In the genomic region with DNA sequence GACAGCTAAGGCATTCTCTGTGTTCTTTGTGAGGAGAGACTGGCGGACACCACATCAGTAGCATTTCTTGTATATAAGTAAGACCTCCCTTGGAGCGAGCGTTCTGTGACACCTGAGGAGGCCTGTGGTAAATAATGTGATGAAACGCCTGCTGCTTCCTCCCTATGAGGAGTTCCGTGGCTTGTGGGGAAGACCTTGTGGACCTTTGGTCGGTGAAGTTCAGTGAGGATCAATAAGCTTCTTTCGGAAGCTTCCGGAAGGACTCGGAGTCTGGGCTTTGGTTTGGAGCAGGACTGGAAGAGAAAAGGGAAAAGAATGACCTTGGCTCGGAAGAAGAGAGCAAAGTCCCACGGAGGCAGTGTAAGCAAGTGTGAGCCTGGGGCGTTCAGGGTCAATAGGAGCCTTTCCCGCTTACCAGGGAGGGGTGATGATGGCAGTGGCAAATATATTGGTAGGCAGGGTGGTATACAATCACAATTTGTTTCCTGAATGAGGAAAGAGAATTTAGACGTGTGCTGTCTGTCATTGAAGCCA, we compare ENCODE assay signal across 26 mouse cellular contexts.
DNase-seq lines count a peak whose midpoint lies in the region; ATAC-seq and TF ChIP-seq lines count a peak whose summit lies in the region.
"Had no signal": no experiment of that assay in that cellular context is flagged by ENCODE, and none has a peak within 500 bp of the region (broad histone marks: within the 10 kb centered on the region; RNA-seq: fewer than 3 reads in every experiment).

No protein-coding gene starts in this region.

- no peaks in the 10 kb centered on the region for H3K79me2 ChIP-seq in heart, adult 2 months (replicated peaks; ENCODE audit: control insufficient read depth, insufficient read depth, low read length)

- peak; percentile 78 for DNase-seq in heart, adult 11 months
- no peak for DNase-seq in heart, adult 2 months
- peak; percentile 51 for DNase-seq in kidney, adult 18-20 months
- DNase-seq in kidney, postnatal 4 days = no peak
- peak; percentile 36 to 69 for DNase-seq in kidney, postnatal 25 days
- no peak for DNase-seq in liver, postnatal 0 days
- DNase-seq: adrenal gland, adult 8-10 months; adrenal gland, postnatal 25 days; cerebellum, adult 11-12 months; cerebellum, adult 8-10 months; cerebellum, postnatal 10 days; cerebellum, postnatal 36 days; embryo, embryonic 11 days; gastrocnemius, postnatal 25 days; heart, postnatal 14 days; heart, postnatal 4 days had no signal

- no peak overlapping the region for H3K4me2 ChIP-seq in kidney, embryonic 16.5 days (replicated peaks; ENCODE audit: low read depth, low read length)
- H3K4me2 ChIP-seq in liver, postnatal 0 days (ENCODE audit: low read depth, low read length) = peak overlapping the region; percentile 18; the same call in 1 of the 2 replicates
- H3K4me2 ChIP-seq in liver, embryonic 12.5 days = no peak overlapping the region
- H3K4me2 ChIP-seq: embryonic facial prominence, embryonic 13.5 days; forebrain, embryonic 12.5 days; forebrain, embryonic 15.5 days; heart, embryonic 13.5 days; hindbrain, embryonic 14.5 days had no signal

- no peak overlapping the region for H3K9ac ChIP-seq in heart, adult 2 months (ENCODE audit: low read depth, low read length)
- no peak overlapping the region for H3K9ac ChIP-seq in kidney, embryonic 16.5 days (replicated peaks; ENCODE audit: low read length)
- no peak overlapping the region for H3K9ac ChIP-seq in liver, postnatal 0 days (replicated peaks)
- no peak overlapping the region for H3K9ac ChIP-seq in liver, embryonic 12.5 days
- H3K9ac ChIP-seq: embryonic facial prominence, embryonic 13.5 days; forebrain, embryonic 12.5 days; forebrain, embryonic 15.5 days; heart, embryonic 13.5 days; hindbrain, embryonic 14.5 days had no signal

- peaks cover 4% of the 10 kb centered on the region for H3K4me1 ChIP-seq in heart, adult 2 months (ENCODE audit: control insufficient read depth, insufficient read depth, low read length)
- no peaks in the 10 kb centered on the region for H3K4me1 ChIP-seq in kidney, embryonic 16.5 days (ENCODE audit: insufficient read depth, low read length)
- H3K4me1 ChIP-seq in liver, postnatal 0 days (ENCODE audit: insufficient read depth) = no peaks in the 10 kb centered on the region
- peaks cover 5% of the 10 kb centered on the region; the same call in 1 of the 2 replicates for H3K4me1 ChIP-seq in liver, embryonic 12.5 days
- H3K4me1 ChIP-seq: embryonic facial prominence, embryonic 13.5 days; forebrain, embryonic 12.5 days; forebrain, embryonic 15.5 days; heart, embryonic 13.5 days had no signal

- no peak for TF ChIP-seq EP300 in heart, adult 2 months (IDR thresholded peaks at IDR 0.05; ENCODE audit: insufficient read depth, low read depth, low read length)
- TF ChIP-seq EP300 in liver, postnatal 0 days (IDR thresholded peaks at IDR 0.05; ENCODE audit: low read depth) = no peak

- no peak for TF ChIP-seq POLR2A in heart, adult 2 months (IDR thresholded peaks at IDR 0.05; ENCODE audit: insufficient read depth, low read depth, low read length)

- no peaks in the 10 kb centered on the region for H3K9me3 ChIP-seq in kidney, embryonic 16.5 days (ENCODE audit: low read length)
- no peaks in the 10 kb centered on the region for H3K9me3 ChIP-seq in liver, postnatal 0 days (ENCODE audit: low read length)
- no peaks in the 10 kb centered on the region for H3K9me3 ChIP-seq in liver, embryonic 12.5 days (replicated peaks)
- H3K9me3 ChIP-seq: embryonic facial prominence, embryonic 10.5 days; embryonic facial prominence, embryonic 13.5 days; forebrain, embryonic 12.5 days; forebrain, embryonic 15.5 days; heart, embryonic 13.5 days had no signal

- no peak for TF ChIP-seq CTCF in heart, adult 2 months (IDR thresholded peaks at IDR 0.05)
- TF ChIP-seq CTCF in liver, postnatal 0 days (IDR thresholded peaks at IDR 0.05; ENCODE audit: low read depth) = no peak

- ATAC-seq in kidney, embryonic 16.5 days (ENCODE audit: low FRiP score, low TSS enrichment) = no peak
- peak; percentile 20; the same call in 1 of the 2 replicates for ATAC-seq in liver, postnatal 0 days
- ATAC-seq in liver, embryonic 12.5 days = no peak
- ATAC-seq: activated CD4-positive, CD25-positive, alpha-beta regulatory T cell, adult 4 months; forebrain, embryonic 15.5 days had no signal

- intact Hi-C loops in heart, adult 2 months (cut with DNase I) = no loop called here

- no peak overlapping the region for H3K27ac ChIP-seq in heart, adult 2 months
- H3K27ac ChIP-seq in kidney, embryonic 16.5 days (ENCODE audit: low read length) = no peak overlapping the region
- peak overlapping the region; percentile 44 for H3K27ac ChIP-seq in liver, postnatal 0 days (ENCODE audit: low read depth)
- no peak overlapping the region for H3K27ac ChIP-seq in liver, embryonic 12.5 days
- H3K27ac ChIP-seq: embryonic facial prominence, embryonic 10.5 days; embryonic facial prominence, embryonic 13.5 days; forebrain, embryonic 12.5 days; forebrain, embryonic 15.5 days; heart, embryonic 13.5 days; hindbrain, embryonic 14.5 days had no signal

- H3K27me3 ChIP-seq in heart, adult 2 months (ENCODE audit: control insufficient read depth, insufficient read depth, low read length) = no peaks in the 10 kb centered on the region
- H3K27me3 ChIP-seq in kidney, embryonic 16.5 days (ENCODE audit: insufficient read depth, low read length) = no peaks in the 10 kb centered on the region
- no peaks in the 10 kb centered on the region for H3K27me3 ChIP-seq in liver, postnatal 0 days (ENCODE audit: insufficient read depth, low read length)
- no peaks in the 10 kb centered on the region for H3K27me3 ChIP-seq in liver, embryonic 12.5 days (replicated peaks)
- H3K27me3 ChIP-seq: embryonic facial prominence, embryonic 13.5 days; forebrain, embryonic 12.5 days; forebrain, embryonic 15.5 days; heart, embryonic 13.5 days had no signal

- H3K36me3 ChIP-seq in heart, adult 2 months (ENCODE audit: control insufficient read depth, insufficient read depth, low read length) = peaks cover 5% of the 10 kb centered on the region
- H3K36me3 ChIP-seq in kidney, embryonic 16.5 days (ENCODE audit: insufficient read depth, low read length) = no peaks in the 10 kb centered on the region
- H3K36me3 ChIP-seq in liver, postnatal 0 days (replicated peaks; ENCODE audit: insufficient read depth, low read length) = no peaks in the 10 kb centered on the region
- H3K36me3 ChIP-seq in liver, embryonic 12.5 days = no peaks in the 10 kb centered on the region
- H3K36me3 ChIP-seq: embryonic facial prominence, embryonic 10.5 days; embryonic facial prominence, embryonic 13.5 days; forebrain, embryonic 12.5 days; forebrain, embryonic 15.5 days; heart, embryonic 13.5 days had no signal

- H3K4me3 ChIP-seq in heart, adult 2 months = no peak overlapping the region
- H3K4me3 ChIP-seq in kidney, embryonic 16.5 days (ENCODE audit: low read length) = no peak overlapping the region
- no peak overlapping the region for H3K4me3 ChIP-seq in liver, postnatal 0 days (ENCODE audit: low read depth, low read length)
- H3K4me3 ChIP-seq in liver, embryonic 12.5 days = no peak overlapping the region
- H3K4me3 ChIP-seq: embryonic facial prominence, embryonic 10.5 days; embryonic facial prominence, embryonic 13.5 days; erythroblast, embryonic 14.5 days; forebrain, embryonic 12.5 days; forebrain, embryonic 15.5 days; heart, embryonic 13.5 days had no signal

- WGBS in heart, adult 2 months = 88% methylated on average over 14 of the region's 14 CpGs
- WGBS in kidney, embryonic 16.5 days = 74% methylated on average over 14 of the region's 14 CpGs
- WGBS in liver, postnatal 0 days (ENCODE audit: insufficient replicate concordance) = 58% methylated on average over 14 of the region's 14 CpGs
- WGBS in liver, embryonic 12.5 days (ENCODE audit: insufficient replicate concordance) = 68% methylated on average over 14 of the region's 14 CpGs

Comparison
In these comparisons a context has a peak if more than half of its experiments do, and no peak if none do; other contexts are left out.
1. DNase-seq: peak in heart, adult 11 months (single experiment), kidney, adult 18-20 months (single experiment) and kidney, postnatal 25 days (2 of 2); none in heart, adult 2 months (0 of 2), kidney, postnatal 4 days (0 of 2) and liver, postnatal 0 days (single experiment).